Mouse (Mus musculus) bone marrow, adult 2 months (tissue): Measurements from ENCODE around the gene Sltm. TPM values are rescaled to one million over a fixed set of nuclear protein-coding genes. Genes with fewer than 3 reads are reported as not detected.

Source experiments
- H3K27ac ChIP-seq: fragments of 200-500 bp; 2 replicates; pipeline ENCODE4 v1.5.1; 2012; ENCODE audit warnings: low read depth, mild to moderate bottlenecking, control low read depth, inconsistent platforms, low read length; ENCODE audit not compliant: control insufficient read depth, poor library complexity, insufficient read depth
- H3K4me1 ChIP-seq: fragments of 200-500 bp; 2 replicates; pipeline ENCODE4 v1.6.1; 2011; ENCODE audit warnings: low read length; ENCODE audit not compliant: control insufficient read depth, insufficient read depth
- H3K4me3 ChIP-seq: fragments of 200-500 bp; replicated peaks from 2 replicates; pipeline ENCODE3; 2011; ENCODE audit warnings: mild to moderate bottlenecking, low read depth, low read length, control low read depth; ENCODE audit not compliant: control insufficient read depth
- CTCF ChIP-seq: fragments of 200-500 bp; IDR thresholded peaks from 2 replicates; pipeline ENCODE4 v1.5.1; 2011; ENCODE audit warnings: low read length, control low read depth; ENCODE audit not compliant: control insufficient read depth, insufficient read depth
- POLR2A ChIP-seq: fragments of 200-500 bp; IDR thresholded peaks from 2 replicates; pipeline ENCODE4 v1.6.1; 2011; ENCODE audit warnings: low read depth, mild to moderate bottlenecking, control low read depth, low read length, borderline replicate concordance; ENCODE audit not compliant: control insufficient read depth
- WGBS: fragments of 180-500 bp; shearing (Covaris S2); methylation state at CpG from one replicate; pipeline ENCODE4 v1.1.7; 2018; 5-methylcytosine and 5-hydroxymethylcytosine counted together
- polyA plus RNA-seq: library from polyadenylated mRNA; stranded (reverse); fragments of >200 nt; gene quantifications from 2 replicates; pipeline ENCODE4 v1.2.4, GENCODE M21; 2011; ENCODE audit warnings: low replicate concordance; ENCODE audit not compliant: missing spikeins, insufficient read depth, insufficient read length

Gene Sltm
- polyA plus RNA-seq, 1 experiment = 45.1 TPM

DNA sequence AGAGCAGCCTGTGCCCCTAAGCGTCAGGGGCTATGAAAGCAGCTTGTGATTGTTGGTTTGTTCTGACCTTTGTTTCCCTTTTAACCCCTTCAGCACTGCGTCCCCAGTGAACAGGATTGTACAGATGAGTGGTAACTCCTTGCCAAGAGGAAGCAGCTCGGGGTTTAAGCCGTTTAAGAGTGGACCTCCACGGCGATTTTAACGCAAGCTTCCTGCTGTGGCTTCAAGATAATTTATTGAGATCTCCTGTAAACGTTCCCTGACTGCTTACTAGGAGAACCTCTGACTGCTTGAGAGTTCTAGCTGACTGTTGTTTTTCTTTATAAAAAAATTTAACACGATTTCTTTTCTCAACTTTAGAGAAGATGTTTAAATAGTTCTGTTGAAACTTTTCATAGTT, 48.9 kb downstream of the Sltm start:
- 7% methylated on average over 9 of the region's 9 CpGs for WGBS
- Histone ChIP-seq H3K27ac (no peak overlapping the region), H3K4me1 (peaks cover 4% of the 10 kb centered on the region), H3K4me3 (no peak overlapping the region)
- TF ChIP-seq POLR2A (no peak), CTCF (no peak)

DNA sequence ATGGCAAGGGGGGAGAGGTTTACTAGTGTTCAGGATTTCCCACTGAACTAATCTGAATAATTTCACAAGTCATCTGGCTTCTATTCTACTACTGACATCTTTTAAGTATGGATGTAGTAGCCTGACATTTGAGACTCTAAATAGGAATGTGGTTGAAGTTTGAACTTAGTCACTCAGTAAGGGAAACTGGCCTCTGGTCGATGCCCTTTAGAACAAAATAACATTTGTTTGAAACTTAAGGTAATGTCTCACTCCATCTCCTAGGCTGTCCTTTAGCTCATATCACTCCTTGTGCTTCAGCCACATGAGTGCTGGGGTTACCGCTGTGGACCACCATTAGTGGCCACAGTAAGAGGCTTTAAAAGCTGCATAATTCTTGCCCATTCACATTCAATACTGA, 55.7 kb downstream of the Sltm start:
- Histone ChIP-seq H3K4me1 (no peaks in the 10 kb centered on the region), H3K4me3 (no peak overlapping the region), H3K27ac (no peak overlapping the region)
- TF ChIP-seq POLR2A (no peak), CTCF (no peak)
- 99% methylated on average over 2 of the region's 2 CpGs for WGBS

GRCm38 (mm10) chr9:70602186-70602845, 59.8 kb downstream of the Sltm start:
- H3K4me1 ChIP-seq = no peaks in the 10 kb centered on the region
- H3K27ac ChIP-seq = no peak overlapping the region
- TF ChIP-seq POLR2A = no peak
- TF ChIP-seq CTCF = no peak
- no peak overlapping the region for H3K4me3 ChIP-seq
- WGBS = 97% methylated on average over 1 of the region's 1 CpGs

GRCm38 (mm10) chr9:70611026-70611673, 68.6 kb downstream of the Sltm start:
- no peak overlapping the region for H3K27ac ChIP-seq

DNA sequence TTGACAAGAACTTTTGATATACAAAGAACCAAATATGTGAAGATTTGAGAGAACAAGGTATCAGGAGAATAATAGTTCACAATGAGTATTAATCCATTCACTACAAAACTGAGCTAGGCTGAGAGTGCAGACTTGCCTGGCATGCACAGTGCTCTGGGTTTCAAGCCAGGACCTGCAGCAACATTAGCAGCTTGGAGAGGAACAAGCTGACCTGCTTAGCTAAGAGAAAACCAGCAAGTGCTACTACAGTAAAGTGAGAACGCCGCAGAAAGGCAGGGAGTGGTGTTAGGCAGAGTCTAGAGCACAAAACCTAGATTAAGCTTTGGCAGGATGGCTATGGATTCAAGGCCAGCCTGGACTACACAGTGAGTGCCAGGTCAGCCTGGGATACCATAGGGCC, 87.2 kb downstream of the Sltm start:
- H3K4me3 ChIP-seq = no peak overlapping the region

More at GRCm38 (mm10) chr9:70611026-70611673, 68.6 kb downstream of the Sltm start:
- TF ChIP-seq CTCF = no peak
- TF ChIP-seq POLR2A = no peak
- 69% methylated on average over 3 of the region's 3 CpGs for WGBS
- Histone ChIP-seq H3K4me1 (no peaks in the 10 kb centered on the region), H3K4me3 (no peak overlapping the region)

GRCm38 (mm10) chr9:70631665-70632064, 89.1 kb downstream of the Sltm start:
- TF ChIP-seq POLR2A (no peak), CTCF (no peak)
- Histone ChIP-seq H3K4me1 (no peaks in the 10 kb centered on the region), H3K27ac (no peak overlapping the region), H3K4me3 (no peak overlapping the region)
- 54% methylated on average over 5 of the region's 5 CpGs for WGBS

More for the DNA sequence above, 87.2 kb downstream of the Sltm start:
- 100% methylated on average over 2 of the region's 2 CpGs for WGBS
- Histone ChIP-seq H3K4me1 (no peaks in the 10 kb centered on the region), H3K27ac (no peak overlapping the region)
- no peak for TF ChIP-seq CTCF
- no peak for TF ChIP-seq POLR2A

DNA sequence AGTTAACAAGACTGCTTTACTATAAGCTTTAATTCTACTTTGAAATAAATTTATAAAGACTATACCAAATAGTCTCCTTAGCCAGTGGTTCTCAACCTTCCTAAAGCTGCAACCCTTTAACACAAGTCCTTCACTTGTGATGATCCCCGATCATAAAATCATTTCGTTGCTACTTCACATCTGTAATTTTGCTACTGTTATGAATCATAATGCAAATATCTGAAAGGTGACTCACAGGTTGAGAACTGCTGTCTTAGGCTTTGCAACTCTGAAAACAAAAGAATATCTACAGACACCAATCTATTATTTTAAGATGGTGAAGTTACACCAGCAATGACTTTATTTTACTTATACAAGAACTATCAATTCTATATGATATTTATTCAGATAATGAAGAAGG, 94.2 kb downstream of the Sltm start:
- 91% methylated on average over 2 of the region's 2 CpGs for WGBS

More for the DNA sequence above, 94.2 kb downstream of the Sltm start:
- TF ChIP-seq CTCF = no peak
- TF ChIP-seq POLR2A = no peak
- H3K4me1 ChIP-seq = no peaks in the 10 kb centered on the region
- H3K4me3 ChIP-seq = no peak overlapping the region
- H3K27ac ChIP-seq = no peak overlapping the region

Other genes starting within 250 kb of the Sltm start
- gene Ccnb2, start 121.2 kb upstream of the Sltm start, polyA plus RNA-seq = 69.4 and 109 TPM in 2 replicates
- gene Rnf111, start 39.0 kb upstream of the Sltm start, polyA plus RNA-seq = 9.7 and 25.3 TPM in 2 replicates
- 1.0 and 2.8 TPM in 2 replicates for gene Gm10642, start 113.5 kb downstream of the Sltm start, polyA plus RNA-seq
- 17.6 and 20.9 TPM in 2 replicates for gene Mindy2, start 114.4 kb downstream of the Sltm start, polyA plus RNA-seq
- gene Adam10, start 136.2 kb downstream of the Sltm start, polyA plus RNA-seq = 36.8 and 50.8 TPM in 2 replicates